9 mouse cellular contexts compared by ENCODE assay signal in the genomic region with DNA sequence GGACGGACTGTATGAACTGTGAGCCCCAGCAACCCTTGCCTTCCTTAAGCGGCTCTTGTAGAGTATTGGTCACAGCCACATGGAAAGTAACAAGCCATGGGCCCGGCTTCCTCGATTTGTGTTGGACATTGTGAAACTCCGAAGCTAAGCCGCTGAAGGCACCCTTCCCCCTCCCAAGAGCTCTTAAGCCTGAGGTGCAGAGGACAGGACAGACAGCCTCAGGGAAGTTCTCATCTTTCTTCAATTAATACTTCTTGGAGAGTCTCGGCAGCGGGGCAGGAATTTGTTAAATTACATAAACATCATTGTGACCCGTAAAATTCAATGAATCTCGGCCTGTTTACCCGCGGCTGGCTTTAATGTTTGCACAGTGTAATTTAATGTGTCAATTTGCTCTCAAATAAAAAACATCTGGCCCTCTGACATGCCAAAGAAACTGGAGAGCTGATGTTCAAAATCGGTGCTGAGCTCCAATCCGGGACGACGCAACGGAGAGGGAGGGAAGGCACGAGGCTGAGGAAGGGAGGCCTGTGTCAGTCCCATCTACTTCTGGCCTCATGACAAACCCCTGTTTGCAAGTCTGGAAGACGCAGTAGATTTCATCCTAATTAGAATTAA.
A peak's percentile ranks its signal among the peaks of the same experiment; 100 is the strongest.
DNase-seq lines count a peak whose midpoint lies in the region; ATAC-seq and TF ChIP-seq lines count a peak whose summit lies in the region.
"Had no signal": no experiment of that assay in that cellular context is flagged by ENCODE, and none has a peak within 500 bp of the region (broad histone marks: within the 10 kb centered on the region; RNA-seq: fewer than 3 reads in every experiment).

No protein-coding gene starts in this region.

- no peak overlapping the region for H3K4me3 ChIP-seq in forebrain, embryonic 12.5 days (replicated peaks)
- no peak overlapping the region for H3K4me3 ChIP-seq in forebrain, embryonic 15.5 days
- H3K4me3 ChIP-seq in testis, adult 2 months (ENCODE audit: control insufficient read depth, low read depth, low read length) = peak overlapping the region; percentile 36
- no peak overlapping the region for H3K4me3 ChIP-seq in stomach, postnatal 0 days (ENCODE audit: low read depth, low read length)
- H3K4me3 ChIP-seq: neural tube, embryonic 13.5 days had no signal

- TF ChIP-seq CTCF in testis, adult 2 months (IDR thresholded peaks at IDR 0.05; ENCODE audit: control insufficient read depth, insufficient read depth, insufficient replicate concordance, low read depth, low read length) = no peak
- TF ChIP-seq CTCF in stomach, postnatal 0 days (IDR thresholded peaks at IDR 0.05; ENCODE audit: low read depth) = no peak

- H3K36me3 ChIP-seq in forebrain, embryonic 12.5 days (replicated peaks) = no peaks in the 10 kb centered on the region
- no peaks in the 10 kb centered on the region for H3K36me3 ChIP-seq in forebrain, embryonic 15.5 days
- H3K36me3 ChIP-seq in testis, adult 2 months (ENCODE audit: control insufficient read depth, insufficient read depth, low read length) = no peaks in the 10 kb centered on the region
- H3K36me3 ChIP-seq in stomach, postnatal 0 days (ENCODE audit: control insufficient read depth, insufficient read depth, low read length) = no peaks in the 10 kb centered on the region
- H3K36me3 ChIP-seq: neural tube, embryonic 13.5 days had no signal

- H3K4me1 ChIP-seq in forebrain, embryonic 12.5 days = peaks cover 33% of the 10 kb centered on the region
- H3K4me1 ChIP-seq in forebrain, embryonic 15.5 days = peaks cover 32% of the 10 kb centered on the region
- peaks cover 8% of the 10 kb centered on the region for H3K4me1 ChIP-seq in testis, adult 2 months (ENCODE audit: control insufficient read depth, insufficient read depth, low read length)
- peaks cover 4% of the 10 kb centered on the region; the same call in 1 of the 2 replicates for H3K4me1 ChIP-seq in stomach, postnatal 0 days (replicated peaks; ENCODE audit: control insufficient read depth, insufficient read depth)

- TF ChIP-seq EP300 in stomach, postnatal 0 days (optimal IDR thresholded peaks at IDR 0.05) = no peak

- H3K9me3 ChIP-seq in forebrain, embryonic 12.5 days = no peaks in the 10 kb centered on the region
- H3K9me3 ChIP-seq in forebrain, embryonic 15.5 days = no peaks in the 10 kb centered on the region
- no peaks in the 10 kb centered on the region for H3K9me3 ChIP-seq in stomach, postnatal 0 days (ENCODE audit: control insufficient read depth, low read length)
- H3K9me3 ChIP-seq: neural tube, embryonic 13.5 days had no signal

- no peak for DNase-seq in testis, postnatal 10 days (ENCODE audit: low spot score)
- DNase-seq in kidney, postnatal 4 days = peak; percentile 61 to 71
- DNase-seq in stomach, postnatal 0 days (ENCODE audit: low spot score) = no peak
- no peak for DNase-seq in natural killer cell, adult 2 months (ENCODE audit: low spot score in 2 of 2)
- DNase-seq in adrenal gland, postnatal 14 days = no peak

- peaks cover 44% of the 10 kb centered on the region for H3K27me3 ChIP-seq in forebrain, embryonic 12.5 days
- H3K27me3 ChIP-seq in forebrain, embryonic 15.5 days = no peaks in the 10 kb centered on the region
- H3K27me3 ChIP-seq in testis, adult 2 months (ENCODE audit: control insufficient read depth, insufficient read depth, low read length) = no peaks in the 10 kb centered on the region
- no peaks in the 10 kb centered on the region for H3K27me3 ChIP-seq in stomach, postnatal 0 days (ENCODE audit: control insufficient read depth, insufficient read depth, low read length)

- WGBS in forebrain, embryonic 12.5 days = 72% methylated on average over 19 of the region's 19 CpGs
- 57% methylated on average over 19 of the region's 19 CpGs for WGBS in forebrain, embryonic 15.5 days
- 38% methylated on average over 19 of the region's 19 CpGs for WGBS in stomach, postnatal 0 days

- no peak overlapping the region for H3K9ac ChIP-seq in forebrain, embryonic 12.5 days
- no peak overlapping the region for H3K9ac ChIP-seq in forebrain, embryonic 15.5 days (replicated peaks)
- no peak overlapping the region for H3K9ac ChIP-seq in stomach, postnatal 0 days (ENCODE audit: low read length)
- H3K9ac ChIP-seq: neural tube, embryonic 13.5 days had no signal

- no peak overlapping the region for H3K4me2 ChIP-seq in forebrain, embryonic 12.5 days
- no peak overlapping the region for H3K4me2 ChIP-seq in forebrain, embryonic 15.5 days (replicated peaks)
- no peak overlapping the region for H3K4me2 ChIP-seq in stomach, postnatal 0 days (replicated peaks; ENCODE audit: low read depth)
- H3K4me2 ChIP-seq: neural tube, embryonic 13.5 days had no signal

- no peak for ATAC-seq in forebrain, embryonic 12.5 days (ENCODE audit: low FRiP score)
- ATAC-seq in forebrain, embryonic 15.5 days (replicated peaks) = no peak
- peak; percentile 19; the same call in 1 of the 2 replicates for ATAC-seq in stomach, postnatal 0 days (ENCODE audit: low FRiP score, low TSS enrichment)

- H3K27ac ChIP-seq in forebrain, embryonic 12.5 days = 0 out of 2 replicates have a peak overlapping the region, but pooled peaks have one; percentile 42
- H3K27ac ChIP-seq in forebrain, embryonic 15.5 days (replicated peaks) = no peak overlapping the region
- no peak overlapping the region for H3K27ac ChIP-seq in testis, adult 2 months (ENCODE audit: control insufficient read depth, insufficient read depth, low read depth, low read length)
- H3K27ac ChIP-seq in stomach, postnatal 0 days (replicated peaks) = peak overlapping the region; percentile 83
- H3K27ac ChIP-seq: neural tube, embryonic 13.5 days had no signal

- TF ChIP-seq POLR2A in testis, adult 2 months (IDR thresholded peaks at IDR 0.05; ENCODE audit: control insufficient read depth, low read depth, low read length) = no peak

Comparison
In these comparisons a context has a peak if more than half of its experiments do, and no peak if none do; other contexts are left out.
1. H3K27ac ChIP-seq: peak in forebrain, embryonic 12.5 days (single experiment) and stomach, postnatal 0 days (single experiment); none in forebrain, embryonic 15.5 days (single experiment) and testis, adult 2 months (single experiment).
2. DNase-seq: peak in kidney, postnatal 4 days (2 of 2); none in testis, postnatal 10 days (single experiment), stomach, postnatal 0 days (single experiment), natural killer cell, adult 2 months (0 of 2) and adrenal gland, postnatal 14 days (single experiment).